Mouse (Mus musculus): ENCODE data around the gene Usp47.

GRCm38 (mm10) chr7:112132005-112132404, 108.7 kb downstream of the Usp47 start:
- TF ChIP-seq GATA1 (IDR thresholded peaks at IDR 0.05; ENCODE audit: low read length) (no peak), TAL1 (IDR thresholded peaks at IDR 0.05; ENCODE audit: low read length) (no peak)

Data from erythroblast, embryonic 14.5 days (primary cell).